Mouse (Mus musculus) neutrophil, adult 59 days (primary cell): Measurements from ENCODE around the gene Vmn1r12. TPM values are rescaled to one million over a fixed set of nuclear protein-coding genes. Genes with fewer than 3 reads are reported as not detected.

Source experiments
- total RNA-seq, 2 experiments: library from RNA; stranded (reverse); gene quantifications; 1 replicate in 1 of 2; 2 replicates in 1 of 2; pipeline ENCODE4 v1.2.4; 2023

Vmn1r12 gene
- under 1 TPM; 0.09 to 0.20 TPM for total RNA-seq

GRCm38 (mm10) chr6:57156619-57157018 lies at the start of gene Vmn1r12:
Gene Vmn1r12 (plus strand): TSS chr6:57156919.

GRCm38 (mm10) chr6:57109154-57109553 lies 47.6 kb upstream of the Vmn1r12 start, which contains the start of gene Vmn1r10:
Gene Vmn1r10 (plus strand): TSS chr6:57109454.

GRCm38 (mm10) chr6:57133155-57133554 lies 23.6 kb upstream of the Vmn1r12 start, which contains the start of gene Vmn1r11:
Gene Vmn1r11 (plus strand): TSS chr6:57133455.

GRCm38 (mm10) chr6:57202990-57203389 lies 46.3 kb downstream of the Vmn1r12 start, which contains the start of gene Vmn1r13:
Gene Vmn1r13 (plus strand): TSS chr6:57203290.

Other genes starting within 250 kb of the Vmn1r12 start
- gene Nt5c3, start 233.0 kb upstream of the Vmn1r12 start, total RNA-seq, result 10 to 100 TPM; 33.8 to 39.9 TPM
- under 1 TPM in 1 of 2 experiments, not detected in 1; 0.24 TPM for gene Vmn1r4, start 232.9 kb upstream of the Vmn1r12 start, total RNA-seq
- not detected for gene Vmn1r5, start 186.6 kb upstream of the Vmn1r12 start, total RNA-seq
- gene Vmn1r6, start 159.7 kb upstream of the Vmn1r12 start, total RNA-seq, result not detected
- gene Vmn1r7, start 131.6 kb upstream of the Vmn1r12 start, total RNA-seq, result not detected
- not detected for gene Vmn1r8, start 124.6 kb upstream of the Vmn1r12 start, total RNA-seq
- not detected for gene Vmn1r9, start 90.1 kb upstream of the Vmn1r12 start, total RNA-seq
- not detected for gene Vmn1r10, start 47.5 kb upstream of the Vmn1r12 start, total RNA-seq
- not detected for gene Vmn1r11, start 23.5 kb upstream of the Vmn1r12 start, total RNA-seq
- gene Vmn1r13, start 46.4 kb downstream of the Vmn1r12 start, total RNA-seq, result not detected
- not detected for gene Vmn1r14, start 74.8 kb downstream of the Vmn1r12 start, total RNA-seq
- not detected for gene Vmn1r15, start 101.0 kb downstream of the Vmn1r12 start, total RNA-seq
- not detected for gene Vmn1r16, start 172.6 kb downstream of the Vmn1r12 start, total RNA-seq
- not detected for gene Vmn1r17, start 206.8 kb downstream of the Vmn1r12 start, total RNA-seq
- not detected for gene Vmn1r18, start 238.9 kb downstream of the Vmn1r12 start, total RNA-seq
- not detected for gene Vmn1r19, start 246.9 kb downstream of the Vmn1r12 start, total RNA-seq